Mouse (Mus musculus): ENCODE results near the gene Pgpep1l.

The Pgpep1l gene

GRCm38 (mm10) chr7:68259523-68260081 is 4.4 kb downstream of the Pgpep1l start:
- no peak for DNase-seq (ENCODE audit: low spot score)

- DNase-seq (ENCODE audit: low spot score), result no peak
Measured at GRCm38 (mm10) chr7:68258326-68259150, 5.5 kb downstream of the Pgpep1l start.

- no peak for DNase-seq (ENCODE audit: low spot score)
Measured at GRCm38 (mm10) chr7:68257767-68258166, 6.3 kb downstream of the Pgpep1l start.

- no peak for DNase-seq (ENCODE audit: low spot score)
Measured at GRCm38 (mm10) chr7:68250902-68251301, 13.1 kb downstream of the Pgpep1l start.

- DNase-seq (ENCODE audit: low spot score), result no peak
Measured at GRCm38 (mm10) chr7:68250411-68250810, 13.6 kb downstream of the Pgpep1l start.

GRCm38 (mm10) chr7:68246249-68246648 is 17.8 kb downstream of the Pgpep1l start:
- DNase-seq (ENCODE audit: low spot score), result no peak

- no peak for DNase-seq (ENCODE audit: low spot score)
Measured at GRCm38 (mm10) chr7:68245681-68246080, 18.4 kb downstream of the Pgpep1l start.

- no peak for DNase-seq (ENCODE audit: low spot score)
Measured at GRCm38 (mm10) chr7:68241205-68241604, 22.8 kb downstream of the Pgpep1l start.

GRCm38 (mm10) chr7:68239220-68239827 is 24.7 kb downstream of the Pgpep1l start:
- no peak for DNase-seq (ENCODE audit: low spot score)

- no peak for DNase-seq (ENCODE audit: low spot score)
Measured at GRCm38 (mm10) chr7:68236817-68237216, 27.2 kb downstream of the Pgpep1l start.

GRCm38 (mm10) chr7:68233619-68234223 is 30.3 kb downstream of the Pgpep1l start:
- DNase-seq (ENCODE audit: low spot score), result peak; percentile 66

GRCm38 (mm10) chr7:68232521-68232920 is 31.5 kb downstream of the Pgpep1l start:
- no peak for DNase-seq (ENCODE audit: low spot score)

- DNase-seq (ENCODE audit: low spot score), result no peak
Measured at GRCm38 (mm10) chr7:68230831-68231230, 33.2 kb downstream of the Pgpep1l start.

GRCm38 (mm10) chr7:68228491-68228890 is 35.5 kb downstream of the Pgpep1l start:
- no peak for DNase-seq (ENCODE audit: low spot score)

- no peak for DNase-seq (ENCODE audit: low spot score)
Measured at GRCm38 (mm10) chr7:68227621-68228020, 36.4 kb downstream of the Pgpep1l start.

- no peak for DNase-seq (ENCODE audit: low spot score)
Measured at GRCm38 (mm10) chr7:68227021-68227420, 37.0 kb downstream of the Pgpep1l start.

- no peak for DNase-seq (ENCODE audit: low spot score)
Measured at GRCm38 (mm10) chr7:68225427-68226054, 38.5 kb downstream of the Pgpep1l start.

GRCm38 (mm10) chr7:68224006-68224405 is 40.0 kb downstream of the Pgpep1l start:
- DNase-seq (ENCODE audit: low spot score), result no peak

- no peak for DNase-seq (ENCODE audit: low spot score)
Measured at GRCm38 (mm10) chr7:68223356-68223808, 40.7 kb downstream of the Pgpep1l start.

GRCm38 (mm10) chr7:68221677-68222230 is 42.3 kb downstream of the Pgpep1l start:
- DNase-seq (ENCODE audit: low spot score), result no peak

GRCm38 (mm10) chr7:68218879-68219278 is 45.2 kb downstream of the Pgpep1l start:
- DNase-seq (ENCODE audit: low spot score), result no peak

GRCm38 (mm10) chr7:68215522-68216070 is 48.4 kb downstream of the Pgpep1l start:
- DNase-seq (ENCODE audit: low spot score), result no peak

Measured in yolk sac, embryonic 10.5 days (tissue).